Mouse (Mus musculus) right cerebral cortex, adult 18-20 months (tissue): ENCODE measurements at regions not wholly inside any gene's neighbourhood (a gene's known extent, or its start where the extent isn't known, plus 50 kb on each side); places are given as distances from the start of the nearest gene placed in this dataset.

Source experiments
- DNase-seq: peaks from one replicate; pipeline ENCODE4 v3.0.0; 2022; ENCODE audit warnings: mixed read lengths

DNA sequence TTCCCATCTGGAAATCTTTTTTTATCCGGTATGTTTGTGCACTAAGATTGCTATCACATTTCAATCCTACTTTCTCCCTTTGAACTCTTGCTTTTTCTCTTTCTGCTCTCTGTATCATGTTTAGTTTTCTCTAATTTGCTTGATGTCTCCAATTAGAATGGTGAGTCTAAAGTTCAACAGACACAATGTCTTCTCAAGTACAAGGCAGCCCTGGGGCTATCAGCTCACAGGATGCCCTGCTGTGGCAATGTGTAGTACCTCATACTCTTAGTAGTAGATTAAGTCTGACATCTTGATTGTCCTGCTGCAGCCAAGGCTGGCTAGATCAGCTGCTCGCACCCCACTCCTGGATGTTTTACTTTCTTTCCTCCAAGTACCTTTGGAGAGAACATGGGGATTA lies 186.4 kb downstream of the Irs2 start:
- DNase-seq: no peak

DNA sequence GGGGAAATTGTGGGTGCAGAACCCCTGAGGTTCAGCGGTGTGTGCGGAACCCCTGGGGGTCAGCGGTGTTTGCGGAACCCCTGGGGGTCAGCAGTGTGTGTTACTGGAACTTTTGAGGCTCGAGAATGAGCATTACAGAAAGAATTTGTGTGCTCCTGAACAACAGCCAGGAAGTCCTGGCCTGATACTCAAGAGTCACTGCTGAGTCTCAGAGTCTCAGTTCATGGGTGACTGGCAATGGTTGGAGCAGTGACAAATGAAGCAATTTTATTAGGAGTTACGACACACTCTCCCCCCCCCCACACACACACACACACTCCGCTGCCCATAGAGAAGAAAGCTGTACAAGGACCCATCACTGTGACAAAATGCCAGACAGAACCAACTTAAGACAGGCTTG lies 193.8 kb downstream of the Irs2 start:
- no peak for DNase-seq

DNA sequence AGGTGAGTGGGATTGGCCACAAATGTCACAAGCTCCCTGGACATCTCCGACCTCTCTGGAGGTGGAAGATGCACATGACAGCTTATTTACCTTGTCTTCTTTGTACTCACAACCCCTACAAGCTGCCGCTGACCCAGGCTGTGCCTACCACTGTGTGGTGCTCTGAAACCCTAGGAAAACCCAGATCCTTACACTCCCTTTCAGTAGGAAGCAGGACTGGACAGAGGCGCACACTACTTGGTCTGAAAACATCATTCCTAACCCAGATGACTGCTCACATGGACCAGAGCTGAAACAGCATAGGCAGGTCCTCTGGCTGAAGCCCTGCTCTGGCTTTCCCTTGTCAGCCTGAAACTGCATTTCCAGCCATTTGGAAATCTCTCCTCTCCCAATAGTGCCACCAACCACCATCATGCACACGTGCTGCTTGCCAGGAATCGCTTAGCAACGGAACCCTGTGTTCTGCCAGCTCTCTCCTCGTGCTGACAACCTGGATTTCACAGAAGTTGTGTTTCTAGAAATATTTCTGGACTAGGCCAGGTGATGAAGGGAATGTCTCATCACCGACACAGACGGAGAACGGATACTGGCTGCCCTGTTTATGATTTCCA lies 196.1 kb downstream of the Irs2 start:
- DNase-seq: peak; percentile 74

DNA sequence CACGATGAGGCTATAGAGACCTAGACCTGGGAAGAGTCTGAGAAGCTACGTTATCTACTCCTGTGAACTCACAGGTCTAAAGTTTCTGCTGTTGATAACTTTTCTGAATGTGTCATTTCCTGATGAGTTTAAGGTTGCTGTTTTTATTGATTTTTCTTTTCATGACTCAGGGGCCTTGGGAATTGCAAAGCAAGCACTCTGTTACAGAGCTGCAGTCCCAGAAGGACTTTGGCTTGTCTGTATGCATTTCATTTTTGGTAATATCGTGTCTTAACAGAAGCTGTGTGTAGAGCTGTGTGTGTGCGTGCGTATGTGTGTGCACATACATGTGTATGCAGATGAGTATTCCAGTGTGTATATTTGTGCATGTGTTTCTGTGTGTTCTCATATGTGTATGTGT lies 201.2 kb downstream of the Irs2 start:
- DNase-seq: no peak

DNA sequence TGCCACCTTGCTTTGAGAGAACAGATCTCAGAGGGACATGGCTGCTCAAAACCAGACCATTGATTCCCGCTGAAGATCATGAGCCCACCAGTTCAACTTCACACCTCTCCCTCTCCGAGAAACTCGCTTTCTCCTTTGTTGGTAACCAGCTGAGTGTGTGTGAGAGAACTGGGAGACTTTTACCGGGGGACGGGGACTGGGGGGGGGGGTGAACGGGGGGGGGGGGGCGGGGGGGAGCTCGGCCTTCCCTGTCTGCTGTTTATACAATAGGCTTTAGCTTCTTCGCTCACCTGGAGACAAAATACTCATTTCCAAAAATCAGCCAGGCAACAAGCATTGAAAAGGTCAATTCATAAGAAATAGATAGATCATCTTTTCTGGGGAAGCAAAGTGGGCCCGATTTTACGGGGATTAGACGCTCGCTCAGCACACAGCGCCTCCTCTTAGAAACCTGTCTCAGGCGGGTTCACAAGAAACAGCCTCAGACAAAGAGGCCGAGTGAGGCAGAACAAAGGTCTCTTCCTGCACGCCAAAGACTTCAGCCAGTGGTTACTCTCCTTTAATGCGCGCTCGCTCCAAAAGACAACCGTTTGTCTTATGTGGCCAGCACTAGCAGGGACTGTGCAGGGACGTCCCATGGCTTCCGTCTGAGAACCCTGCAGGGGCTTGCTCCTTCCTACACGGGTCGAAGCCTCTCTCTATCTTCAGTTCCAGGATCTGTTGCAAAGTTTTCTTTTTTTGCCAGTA lies 202.7 kb downstream of the Irs2 start:
- no peak for DNase-seq

DNA sequence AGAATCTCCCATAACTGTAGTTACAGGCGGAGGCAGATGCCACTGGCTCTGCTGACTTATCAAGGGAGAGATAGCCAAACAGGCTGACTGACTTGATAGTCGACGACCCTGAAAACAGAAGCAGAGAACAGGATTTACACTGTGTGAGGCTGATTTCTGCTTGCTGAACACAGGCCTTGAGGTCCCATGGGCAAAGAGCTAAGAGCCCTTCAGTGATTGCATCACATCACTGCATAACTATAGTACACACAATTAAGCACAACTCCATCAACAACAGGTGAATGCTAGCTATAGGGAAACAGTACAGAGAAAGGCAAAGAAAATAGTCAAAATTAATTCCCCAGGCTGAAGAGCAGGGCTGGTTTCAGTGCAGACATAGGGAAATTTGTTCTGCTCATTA lies 203.3 kb downstream of the Irs2 start:
- no peak for DNase-seq

DNA sequence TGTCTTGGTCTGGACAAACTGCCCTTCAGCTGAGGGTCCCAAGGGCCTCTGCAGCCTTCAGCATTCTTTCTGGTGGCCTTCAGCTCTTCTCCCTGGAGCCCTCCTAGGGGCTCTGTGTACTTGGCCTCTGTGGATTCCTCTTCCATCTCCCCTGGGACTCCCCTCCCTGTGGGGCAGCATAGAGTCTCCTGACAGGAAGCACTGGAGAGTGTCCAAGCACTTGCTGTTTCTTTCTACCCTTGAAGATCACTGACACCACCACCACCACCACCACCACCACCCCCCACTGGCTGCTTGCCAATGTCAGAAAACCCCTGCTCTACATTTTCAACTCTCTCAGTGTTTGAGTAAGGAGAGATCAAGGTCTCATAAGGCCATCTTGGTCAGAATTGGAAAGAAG lies 206.3 kb downstream of the Irs2 start:
- no peak for DNase-seq

DNA sequence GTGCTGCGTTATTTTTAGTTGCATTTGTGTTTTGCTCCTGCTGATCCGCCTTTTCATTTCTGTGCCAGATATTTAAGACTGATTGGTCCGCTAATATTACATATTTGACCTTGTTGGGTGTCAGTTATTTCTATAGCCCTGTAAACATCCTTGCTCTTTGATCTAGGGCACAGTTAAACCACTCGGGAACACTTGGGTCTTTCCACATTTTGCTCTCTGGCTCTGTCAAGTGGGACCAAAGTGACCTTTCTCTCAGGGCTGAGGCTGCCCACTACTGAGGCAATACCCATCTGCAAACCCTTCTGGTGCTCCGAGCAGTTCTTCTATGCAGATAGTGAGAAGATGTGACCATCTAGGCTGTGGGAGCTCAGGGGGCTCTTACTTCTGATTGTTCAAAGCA lies 206.7 kb downstream of the Irs2 start:
- no peak for DNase-seq

DNA sequence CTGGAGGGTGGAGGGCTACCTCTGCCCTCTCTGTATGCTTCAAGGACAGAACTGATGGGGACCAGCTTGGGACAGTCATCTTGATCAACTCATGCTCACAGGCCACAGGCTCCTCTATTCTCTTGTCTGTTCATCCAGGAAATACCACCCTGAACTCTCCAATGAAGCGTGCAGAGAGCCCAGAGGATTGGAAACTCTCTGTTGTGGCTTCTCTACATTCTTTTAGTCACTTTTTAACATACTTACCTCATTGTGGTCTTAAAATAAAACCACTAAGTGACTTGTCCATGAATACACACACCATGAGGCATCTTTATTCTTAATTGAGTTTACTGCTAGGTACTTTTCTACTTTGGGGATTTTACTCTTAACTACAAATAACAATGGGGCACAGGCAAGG lies 209.8 kb downstream of the Irs2 start:
- DNase-seq: no peak

DNA sequence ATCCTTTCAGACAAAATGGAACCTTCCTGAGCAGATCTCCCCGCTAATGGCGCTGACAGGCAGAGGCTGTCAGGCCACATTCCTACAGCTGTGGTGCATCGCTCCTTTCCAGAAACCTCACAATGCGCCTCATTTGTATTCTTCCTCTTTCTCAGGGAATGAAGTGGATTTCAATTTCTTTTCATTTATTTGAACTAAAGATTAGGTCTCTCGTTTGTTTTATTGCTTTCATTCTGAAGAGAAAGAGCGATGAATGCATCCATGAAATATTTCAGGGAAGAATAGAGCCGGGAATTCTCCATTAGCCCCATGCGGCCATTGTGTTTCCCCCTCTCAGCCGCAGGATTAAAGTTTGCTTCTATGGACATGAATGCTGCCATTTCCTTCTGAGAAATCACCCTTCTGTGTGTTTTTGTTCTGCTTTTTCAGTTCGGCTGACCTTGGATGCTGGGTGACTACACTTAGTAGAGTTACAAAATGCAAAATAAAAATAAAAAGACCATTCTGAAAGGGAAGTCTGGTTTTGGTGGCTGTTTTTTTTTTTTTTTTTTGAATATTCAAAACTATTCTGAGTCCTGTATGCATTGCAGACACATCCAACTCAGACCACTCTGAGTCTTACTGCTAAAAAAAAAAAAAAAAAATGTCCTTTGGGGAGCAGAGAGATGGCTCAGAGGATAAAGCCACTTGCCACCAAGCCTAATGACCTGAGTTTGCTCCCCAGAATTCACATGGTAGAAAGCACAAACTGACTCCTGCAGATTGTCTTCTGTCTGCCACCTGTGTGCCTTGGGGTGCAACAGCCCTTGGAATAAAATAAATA lies 213.7 kb downstream of the Irs2 start:
- DNase-seq: no peak

DNA sequence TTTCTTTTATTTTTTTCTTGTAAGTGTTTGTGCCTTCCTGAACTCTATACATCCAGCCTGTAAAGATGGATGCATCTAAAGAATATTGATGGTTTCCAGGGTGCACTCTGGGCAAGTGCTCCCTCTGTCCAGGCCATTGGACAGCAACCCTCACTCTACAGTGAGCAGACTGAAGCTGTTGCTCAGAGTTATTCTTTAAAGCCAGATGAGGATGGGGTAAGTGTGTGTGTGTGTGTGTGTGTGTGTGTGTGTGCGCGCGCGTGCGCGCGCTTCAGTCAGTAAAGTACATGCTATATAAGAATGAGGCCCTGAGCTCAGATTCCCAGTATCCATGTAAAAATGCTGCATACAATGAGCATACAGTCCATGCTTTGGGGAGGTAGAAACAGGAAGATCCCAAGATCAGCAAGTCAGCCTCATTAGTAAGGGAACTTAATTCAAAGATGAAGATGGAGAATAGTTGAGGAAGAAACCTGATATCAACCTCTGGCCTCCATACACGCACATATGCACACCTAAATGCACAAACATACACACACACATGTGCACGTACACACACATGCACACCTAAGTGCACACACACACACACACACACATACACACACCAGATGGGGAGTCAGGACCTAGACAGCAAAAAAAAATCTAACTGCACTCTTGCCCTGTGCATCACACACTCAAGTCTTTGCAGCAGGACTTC lies 214.4 kb downstream of the Irs2 start:
- DNase-seq: no peak

DNA sequence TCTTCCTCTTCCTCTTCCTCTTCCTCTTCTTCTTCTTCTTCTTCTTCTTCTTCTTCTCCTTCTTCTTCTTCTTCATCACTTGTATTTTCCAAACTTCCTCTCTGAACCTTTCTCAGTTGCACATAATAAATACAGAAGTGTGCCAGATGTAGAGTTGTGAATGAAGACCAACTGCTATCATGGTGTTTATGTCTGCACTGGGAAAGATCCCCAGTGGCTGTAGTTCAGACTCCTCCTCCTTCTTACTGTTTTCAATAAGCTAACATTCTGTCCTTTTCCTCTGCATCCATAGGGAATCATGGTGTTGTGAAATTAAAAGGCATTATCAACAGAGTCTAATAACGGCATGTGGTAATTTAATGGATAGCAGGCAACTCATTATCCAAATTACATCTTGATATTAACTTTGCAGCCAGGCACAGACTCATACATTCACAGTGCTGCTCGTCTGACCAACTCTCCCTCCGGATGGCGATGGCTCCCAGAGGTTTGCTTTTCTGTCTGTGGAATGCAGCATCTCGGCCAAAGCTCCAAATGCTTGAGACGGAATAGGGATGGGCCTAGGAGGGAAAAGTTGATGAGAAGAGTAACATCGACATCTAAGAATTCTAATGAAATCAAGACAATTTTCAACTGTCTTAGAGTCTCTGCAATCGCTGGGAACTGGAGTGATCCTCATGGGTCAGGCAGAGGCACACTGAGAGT lies 219.6 kb downstream of the Irs2 start:
- no peak for DNase-seq

DNA sequence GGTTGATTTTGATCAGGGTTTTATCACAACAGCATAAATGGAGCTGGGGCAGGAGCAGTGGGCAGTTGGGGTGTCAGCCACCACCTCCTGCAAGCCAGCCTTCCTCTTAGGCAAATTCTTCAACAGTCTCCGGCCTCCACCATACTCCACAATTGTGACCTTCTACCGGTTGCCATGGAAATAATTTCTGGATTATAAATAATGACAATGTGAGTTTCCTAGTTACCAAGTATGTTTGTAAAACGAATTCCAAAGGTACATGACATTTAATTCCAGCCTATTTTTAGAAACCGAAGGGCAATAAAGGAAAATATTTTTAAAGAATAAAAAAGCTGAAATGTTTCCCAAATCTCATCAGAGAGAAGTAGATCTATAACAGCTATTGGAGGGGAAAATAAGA lies 222.5 kb downstream of the Irs2 start:
- DNase-seq: no peak

DNA sequence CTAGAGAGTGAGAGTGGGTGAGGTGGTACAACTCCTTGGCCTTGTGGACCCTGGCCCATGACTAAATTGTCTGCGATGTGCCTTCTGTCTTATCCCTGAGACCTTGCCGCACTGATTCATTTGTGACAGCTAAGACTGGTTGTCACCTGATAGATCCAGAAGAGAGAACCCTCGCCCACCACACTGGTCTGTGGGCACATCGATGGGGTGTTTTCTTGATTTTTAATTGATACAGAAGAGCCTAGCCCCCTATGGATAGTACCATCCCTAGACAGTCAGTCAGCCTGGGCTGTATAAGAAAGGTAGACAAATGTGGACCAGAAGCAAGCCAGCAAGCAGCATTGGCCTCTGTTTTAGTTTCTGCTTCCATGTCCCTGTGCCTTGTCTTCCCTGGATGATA lies 222.9 kb downstream of the Irs2 start:
- DNase-seq: no peak

DNA sequence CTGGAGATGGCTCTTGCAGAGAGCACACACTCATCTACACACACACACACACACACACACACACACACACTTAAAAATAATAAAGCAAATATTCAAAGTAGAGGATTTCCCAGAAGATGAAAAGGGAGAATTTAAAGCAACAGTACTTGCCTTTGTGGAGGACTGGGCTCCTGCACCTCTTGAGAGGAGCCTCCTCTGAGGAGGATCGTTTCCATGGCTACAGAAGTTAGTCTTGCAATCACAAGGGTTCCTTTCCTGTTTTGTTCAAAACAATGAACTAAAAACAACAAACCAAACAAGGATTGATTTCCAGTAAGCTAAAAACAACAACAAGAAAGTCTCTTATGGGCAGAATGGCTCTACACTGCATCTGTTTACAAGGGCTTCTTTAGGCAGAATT lies 223.8 kb downstream of the Irs2 start:
- DNase-seq: no peak

DNA sequence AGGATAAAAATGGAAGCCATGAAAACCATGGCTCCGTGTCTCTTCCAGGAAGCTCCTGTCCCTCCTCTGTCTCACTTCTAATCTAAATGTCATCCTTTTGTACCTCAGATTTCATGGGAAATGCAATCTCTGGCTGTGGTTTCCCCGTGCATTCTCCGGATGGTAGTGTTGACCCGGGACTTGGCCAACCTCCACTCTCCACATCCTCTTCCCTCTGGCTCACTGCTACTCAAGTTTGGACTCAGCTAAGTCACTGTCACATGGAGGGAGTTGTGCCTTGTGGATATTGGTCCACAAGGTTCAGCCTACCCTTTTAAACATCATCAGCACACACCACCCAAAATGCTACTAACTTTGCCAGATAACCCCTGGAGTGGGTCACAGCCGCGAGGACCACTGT lies 226.4 kb downstream of the Irs2 start:
- DNase-seq: no peak

DNA sequence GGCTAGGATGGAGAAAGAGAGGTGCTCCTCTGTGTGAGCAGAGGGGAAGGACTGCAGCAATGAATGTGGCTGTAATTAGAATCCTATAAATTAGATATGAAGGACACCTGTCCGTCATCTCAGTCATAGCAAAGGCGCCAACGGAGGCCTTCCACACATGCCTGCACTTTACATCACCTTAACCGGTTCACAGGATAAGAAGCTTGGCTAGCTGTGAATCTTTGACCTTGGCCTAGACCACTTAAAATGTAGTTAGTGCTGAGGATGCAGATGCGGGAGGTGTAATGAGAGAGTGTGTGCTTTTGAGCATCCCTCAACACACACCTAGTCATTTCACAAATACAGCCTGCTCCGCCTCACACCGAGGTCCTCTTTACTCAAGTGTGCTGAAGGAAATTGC lies 228.6 kb downstream of the Irs2 start:
- DNase-seq: no peak

DNA sequence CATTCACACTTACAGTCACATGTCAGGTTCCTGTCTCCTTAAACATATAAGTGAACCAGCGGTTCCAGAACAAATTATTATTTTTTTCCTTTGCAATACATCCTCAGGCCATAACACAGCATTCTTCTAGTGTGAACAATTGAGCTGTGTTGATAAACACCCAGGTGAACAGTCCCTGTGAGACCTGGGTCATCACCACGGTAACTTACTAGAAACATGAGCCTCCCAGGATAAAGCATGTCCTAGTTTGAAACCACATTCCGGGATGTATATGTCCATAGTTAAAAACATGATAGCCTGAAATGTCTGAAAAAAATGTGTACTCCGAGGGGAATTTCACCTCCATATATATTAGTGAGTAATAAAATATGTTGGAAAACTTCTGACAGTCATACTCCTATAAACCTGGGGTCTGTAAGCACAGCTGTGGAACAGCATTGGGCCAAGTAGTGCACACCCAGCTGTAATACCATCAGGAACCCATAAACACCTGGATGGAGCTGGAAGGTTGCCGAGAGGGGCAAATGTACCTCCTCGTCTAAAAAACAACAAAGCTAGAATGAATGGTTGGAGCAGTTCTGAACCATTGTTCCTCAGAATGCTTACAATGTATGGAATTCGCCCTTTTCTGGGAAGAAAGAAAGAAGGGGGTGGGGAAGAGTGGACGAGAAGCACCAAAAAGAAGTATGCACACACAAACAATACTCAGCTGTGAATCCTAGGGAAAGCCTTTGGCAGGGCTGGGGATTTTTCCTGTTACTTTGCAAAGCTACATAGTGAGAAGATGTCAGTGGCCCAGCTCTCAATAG lies 232.9 kb downstream of the Irs2 start:
- no peak for DNase-seq

DNA sequence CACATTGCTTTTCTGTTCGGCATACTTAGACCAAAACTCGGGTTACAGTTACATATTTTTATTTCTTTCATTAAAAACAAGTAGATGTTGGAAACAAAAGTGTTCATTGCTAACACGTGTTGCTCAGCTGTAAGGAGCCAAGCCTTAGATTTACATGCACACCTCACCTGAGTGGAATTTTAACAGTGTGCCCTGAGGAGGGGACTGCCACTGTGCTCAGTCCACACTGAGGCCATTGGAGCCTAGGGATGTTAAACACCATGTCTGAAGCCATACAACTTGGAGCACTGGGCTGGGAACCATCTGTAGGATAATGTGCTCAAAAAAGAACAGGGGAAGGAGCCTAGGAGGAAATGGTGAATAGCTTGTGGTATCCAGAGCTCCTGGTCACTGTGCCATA lies 233.5 kb downstream of the Irs2 start:
- no peak for DNase-seq

DNA sequence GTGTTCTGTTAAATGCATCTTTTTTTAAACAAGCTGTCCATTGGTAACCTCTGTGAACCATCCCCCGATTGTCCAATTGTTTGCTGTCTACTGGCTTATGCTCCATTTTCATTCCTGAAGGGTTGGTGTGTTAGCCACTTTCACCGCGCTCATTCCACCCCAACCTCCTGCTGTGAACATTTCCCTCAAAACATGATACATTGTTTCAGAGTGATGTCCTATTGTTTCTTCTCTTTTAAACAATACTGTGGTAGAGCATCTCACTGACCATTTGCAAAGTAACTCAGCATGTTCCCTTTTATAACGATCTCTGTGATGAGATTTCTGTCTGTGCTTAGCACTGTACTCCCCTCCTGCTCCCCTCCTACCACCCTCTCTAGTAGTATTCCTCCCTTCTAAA lies 240.1 kb downstream of the Irs2 start:
- no peak for DNase-seq

DNA sequence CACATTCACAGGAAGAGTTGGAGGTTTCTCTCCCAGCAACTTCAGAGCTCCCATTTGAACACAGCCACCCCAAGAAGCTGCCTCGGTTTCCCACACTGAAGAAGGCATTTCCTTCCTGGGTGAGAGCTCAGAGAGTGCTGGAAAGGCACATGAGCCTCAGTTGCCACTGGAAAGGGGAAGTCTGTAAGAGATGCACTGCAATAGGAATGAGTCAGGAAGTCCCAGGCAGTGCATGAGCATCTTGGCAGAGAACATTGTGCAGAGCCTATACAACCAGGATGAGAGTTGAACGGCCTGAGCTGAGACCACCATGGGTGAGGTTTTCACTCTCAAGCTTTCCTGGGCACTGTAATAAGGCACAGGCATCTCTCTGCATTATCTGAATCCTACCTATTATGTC lies 244.4 kb downstream of the Irs2 start:
- DNase-seq: no peak

DNA sequence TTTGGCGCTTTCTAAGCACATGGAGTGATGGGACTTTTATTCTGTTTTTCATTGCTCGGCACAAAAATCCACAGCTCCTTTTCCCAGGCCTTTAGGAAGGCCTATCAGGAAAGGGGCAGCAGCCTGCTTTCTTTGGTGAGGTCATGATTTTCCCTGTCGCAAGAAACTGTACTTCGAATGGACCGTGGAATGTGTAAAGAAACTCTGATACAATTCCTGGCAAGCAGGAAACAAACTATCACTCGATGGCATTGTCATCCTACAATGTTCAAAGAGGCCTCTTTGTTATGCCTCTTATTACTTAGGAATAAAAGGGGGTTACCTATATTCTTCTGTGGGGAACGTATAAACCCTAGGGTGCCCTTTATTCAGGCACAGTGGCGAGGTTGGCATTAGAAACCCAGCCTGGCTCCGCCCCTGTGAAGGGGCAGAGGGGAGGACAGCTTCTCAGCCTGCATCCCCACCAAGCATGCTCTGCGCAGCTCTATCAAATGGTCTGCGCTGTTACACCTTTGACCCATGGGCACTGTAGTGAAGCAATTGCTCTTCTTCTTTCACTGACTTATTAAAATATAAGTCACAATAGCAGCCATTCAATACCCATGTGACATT lies 246.5 kb downstream of the Irs2 start:
- DNase-seq: no peak
